Mouse (Mus musculus): ENCODE results near the gene Stum. TPM values are rescaled to one million over a fixed set of nuclear protein-coding genes. Genes with fewer than 3 reads are reported as not detected.

The Stum gene
- total and polyA plus RNA-seq, 3 experiments: 2.0 to 3.7 (median 2.8) TPM

DNA sequence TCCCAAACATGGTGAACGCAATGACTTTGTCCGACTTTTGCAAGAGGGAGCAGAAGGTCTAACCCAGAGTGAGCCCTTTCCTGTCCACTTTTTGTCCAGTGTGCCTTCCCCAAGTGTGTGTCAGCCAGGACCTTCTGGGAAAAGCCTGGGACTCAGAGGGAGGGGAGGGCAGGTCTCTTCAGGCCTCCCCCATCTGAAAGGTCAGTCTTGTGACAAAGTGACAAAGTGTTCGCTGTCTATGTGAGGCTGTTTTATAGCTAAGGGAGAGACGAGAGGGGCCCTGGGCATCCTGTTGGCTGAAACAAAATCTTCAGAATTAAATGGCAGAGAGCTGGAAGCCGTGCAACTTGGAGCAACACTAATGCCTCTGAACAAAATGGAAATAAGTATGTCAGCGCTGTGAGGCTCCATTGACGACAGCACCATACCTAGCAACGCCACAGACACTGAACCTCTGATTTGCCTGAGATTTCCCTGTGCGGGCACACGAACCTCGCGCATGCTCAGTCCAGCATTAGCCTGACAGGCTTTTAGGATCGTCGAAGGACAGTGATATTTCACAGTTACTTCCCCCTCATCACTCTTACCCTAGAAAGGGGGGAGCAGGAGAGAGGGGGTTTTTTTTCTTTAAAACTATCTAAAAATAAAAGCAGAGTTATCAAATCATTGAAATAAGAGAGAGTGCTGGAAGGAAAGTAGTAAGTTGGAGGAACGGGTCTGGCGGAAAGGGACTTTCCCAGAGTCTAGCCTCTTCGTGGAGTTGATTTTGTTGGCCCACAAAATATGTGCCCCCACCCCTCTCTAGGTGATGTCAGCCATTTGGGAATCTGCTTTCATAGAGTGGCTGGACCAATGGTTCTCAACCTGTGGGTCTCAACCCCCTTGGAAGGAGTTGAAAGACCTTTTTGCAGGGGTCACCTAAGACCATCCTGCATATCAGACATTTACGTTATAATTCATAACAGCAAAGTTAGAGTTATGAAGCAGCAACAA is 75.3 kb downstream of the Stum start:
- Histone ChIP-seq H3K4me1 (ENCODE audit: control insufficient read depth, insufficient read depth, low read length) (peaks cover 58% of the 10 kb centered on the region), H3K79me2 (replicated peaks; ENCODE audit: control insufficient read depth, insufficient read depth, low read length) (peaks cover 4% of the 10 kb centered on the region), H3K27ac (peak overlapping the region; percentile 96), H3K9ac (ENCODE audit: low read depth, low read length) (peak overlapping the region; percentile 24; the same call in 1 of the 2 replicates), H3K4me3 (peak overlapping the region; percentile 6; the same call in 1 of the 2 replicates), H3K36me3 (ENCODE audit: control insufficient read depth, insufficient read depth, low read length) (peaks cover 9% of the 10 kb centered on the region; the same call in 1 of the 2 replicates), H3K27me3 (ENCODE audit: control insufficient read depth, insufficient read depth, low read length) (no peaks in the 10 kb centered on the region)
- DNase-seq: peak in 1 of 2 experiments; percentile 29
- 52% methylated on average over 18 of the region's 18 CpGs for WGBS
- intact Hi-C loops (cut with DNase I): loop anchor here (1.0 to 2.0 kb wide), 4 partner anchors 13 to 140 kb away; no protein-coding TSS in a partner anchor
- TF ChIP-seq CTCF (IDR thresholded peaks at IDR 0.05) (no peak), EP300 (IDR thresholded peaks at IDR 0.05; ENCODE audit: insufficient read depth, low read depth, low read length) (no peak), POLR2A (IDR thresholded peaks at IDR 0.05; ENCODE audit: insufficient read depth, low read depth, low read length) (no peak)

DNA sequence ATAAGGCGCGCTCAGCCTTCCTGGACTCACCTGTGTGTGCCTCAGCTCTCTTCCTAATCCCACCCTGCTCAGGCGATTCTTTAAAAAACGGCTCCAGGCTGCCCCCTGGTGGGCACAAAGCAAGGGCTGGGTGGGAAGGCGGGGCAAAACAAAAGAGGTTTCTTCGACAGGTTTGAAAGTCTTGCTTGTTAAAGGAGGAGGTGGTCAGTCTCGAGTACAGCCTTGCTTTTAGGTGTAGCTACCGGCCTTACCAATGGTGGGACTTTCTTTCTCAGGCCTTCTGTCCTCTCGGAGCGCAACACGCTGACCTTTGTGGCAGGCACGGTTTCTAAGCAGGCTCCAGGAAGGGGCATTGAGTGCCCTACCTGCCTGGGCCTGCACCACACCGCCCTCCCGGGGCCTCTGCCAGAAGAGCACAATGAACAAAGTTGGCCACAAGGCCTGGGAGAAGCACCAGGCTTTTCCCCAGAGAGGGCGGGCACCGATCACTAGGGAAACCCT is 76.1 kb downstream of the Stum start:
- intact Hi-C loops (cut with DNase I): loop anchor here (1.0 to 2.0 kb wide), 4 partner anchors 14 to 139 kb away; no protein-coding TSS in a partner anchor
- WGBS: 17% methylated on average over 16 of the region's 16 CpGs
- peaks cover 10% of the 10 kb centered on the region; the same call in 1 of the 2 replicates for H3K36me3 ChIP-seq (ENCODE audit: control insufficient read depth, insufficient read depth, low read length)
- peaks cover 3% of the 10 kb centered on the region for H3K79me2 ChIP-seq (replicated peaks; ENCODE audit: control insufficient read depth, insufficient read depth, low read length)
- no peaks in the 10 kb centered on the region for H3K27me3 ChIP-seq (ENCODE audit: control insufficient read depth, insufficient read depth, low read length)
- peak overlapping the region; percentile 6; the same call in 1 of the 2 replicates for H3K4me3 ChIP-seq
- H3K4me1 ChIP-seq (ENCODE audit: control insufficient read depth, insufficient read depth, low read length): peaks cover 62% of the 10 kb centered on the region
- H3K27ac ChIP-seq: peak overlapping the region; percentile 96
- peak; percentile 70 to 78 for DNase-seq
- no peak for TF ChIP-seq POLR2A (IDR thresholded peaks at IDR 0.05; ENCODE audit: insufficient read depth, low read depth, low read length)
- 0 out of 2 replicates have a peak, but pooled peaks have one; percentile 52 for TF ChIP-seq EP300 (IDR thresholded peaks at IDR 0.05; ENCODE audit: insufficient read depth, low read depth, low read length)
- TF ChIP-seq CTCF (IDR thresholded peaks at IDR 0.05): peak; percentile 94
- peak overlapping the region; percentile 65 for H3K9ac ChIP-seq (ENCODE audit: low read depth, low read length)

GRCm38 (mm10) chr1:180406336-180407035 is 76.8 kb downstream of the Stum start:
- peak overlapping the region; percentile 66 for H3K9ac ChIP-seq (ENCODE audit: low read depth, low read length)
- H3K79me2 ChIP-seq (replicated peaks; ENCODE audit: control insufficient read depth, insufficient read depth, low read length): no peaks in the 10 kb centered on the region; the same call in 1 of the 2 replicates
- H3K4me3 ChIP-seq: peak overlapping the region; percentile 27
- H3K27ac ChIP-seq: peak overlapping the region; percentile 96
- peak in 1 of 2 experiments; percentile 56 for DNase-seq
- 42% methylated on average over 11 of the region's 11 CpGs for WGBS
- TF ChIP-seq EP300 (IDR thresholded peaks at IDR 0.05; ENCODE audit: insufficient read depth, low read depth, low read length) (no peak), POLR2A (IDR thresholded peaks at IDR 0.05; ENCODE audit: insufficient read depth, low read depth, low read length) (no peak), CTCF (IDR thresholded peaks at IDR 0.05) (no peak)
- no peaks in the 10 kb centered on the region for H3K27me3 ChIP-seq (ENCODE audit: control insufficient read depth, insufficient read depth, low read length)
- H3K36me3 ChIP-seq (ENCODE audit: control insufficient read depth, insufficient read depth, low read length): peaks cover 10% of the 10 kb centered on the region; the same call in 1 of the 2 replicates
- intact Hi-C loops (cut with DNase I): loop anchor here (1.0 to 2.0 kb wide), 4 partner anchors 14 to 138 kb away; no protein-coding TSS in a partner anchor
- peaks cover 65% of the 10 kb centered on the region for H3K4me1 ChIP-seq (ENCODE audit: control insufficient read depth, insufficient read depth, low read length)

GRCm38 (mm10) chr1:180405576-180406335 is 77.5 kb downstream of the Stum start:
- Histone ChIP-seq H3K4me3 (peak overlapping the region; percentile 27), H3K27me3 (ENCODE audit: control insufficient read depth, insufficient read depth, low read length) (no peaks in the 10 kb centered on the region), H3K36me3 (ENCODE audit: control insufficient read depth, insufficient read depth, low read length) (peaks cover 15% of the 10 kb centered on the region; the same call in 1 of the 2 replicates), H3K27ac (peak overlapping the region; percentile 96), H3K4me1 (ENCODE audit: control insufficient read depth, insufficient read depth, low read length) (peaks cover 69% of the 10 kb centered on the region), H3K79me2 (replicated peaks; ENCODE audit: control insufficient read depth, insufficient read depth, low read length) (no peaks in the 10 kb centered on the region), H3K9ac (ENCODE audit: low read depth, low read length) (peak overlapping the region; percentile 75)
- peak; percentile 74 to 85 for DNase-seq
- TF ChIP-seq EP300 (IDR thresholded peaks at IDR 0.05; ENCODE audit: insufficient read depth, low read depth, low read length) (peak; percentile 89), CTCF (IDR thresholded peaks at IDR 0.05) (no peak)
- intact Hi-C loops (cut with DNase I): loop anchor here (1.0 to 2.0 kb wide), 4 partner anchors 13 to 127 kb away; partner anchors contain the start of gene Itpkb
- 16% methylated on average over 9 of the region's 9 CpGs for WGBS

GRCm38 (mm10) chr1:180404706-180405105 is 78.6 kb downstream of the Stum start:
- intact Hi-C loops (cut with DNase I): loop anchor here (1.0 kb wide), 1 partner anchor 74 kb away; the partner anchor contains the start of gene Itpkb
- 20% methylated on average over 3 of the region's 3 CpGs for WGBS

More at GRCm38 (mm10) chr1:180404706-180405105, 78.6 kb downstream of the Stum start:
- Histone ChIP-seq H3K27me3 (ENCODE audit: control insufficient read depth, insufficient read depth, low read length) (no peaks in the 10 kb centered on the region), H3K9ac (ENCODE audit: low read depth, low read length) (peak overlapping the region; percentile 75), H3K36me3 (ENCODE audit: control insufficient read depth, insufficient read depth, low read length) (peaks cover 15% of the 10 kb centered on the region), H3K4me1 (ENCODE audit: control insufficient read depth, insufficient read depth, low read length) (peaks cover 69% of the 10 kb centered on the region), H3K79me2 (replicated peaks; ENCODE audit: control insufficient read depth, insufficient read depth, low read length) (no peaks in the 10 kb centered on the region), H3K4me3 (peak overlapping the region; percentile 36), H3K27ac (peak overlapping the region; percentile 96)
- TF ChIP-seq CTCF (IDR thresholded peaks at IDR 0.05) (no peak), EP300 (IDR thresholded peaks at IDR 0.05; ENCODE audit: insufficient read depth, low read depth, low read length) (0 out of 2 replicates have a peak, but pooled peaks have one; percentile 15), POLR2A (IDR thresholded peaks at IDR 0.05; ENCODE audit: insufficient read depth, low read depth, low read length) (no peak)
- peak in 1 of 2 experiments; percentile 59 for DNase-seq

Measured in heart, adult 2 months (tissue).